Mouse (Mus musculus) forebrain, postnatal 0 days (tissue): Measurements from ENCODE around the gene Erbin. TPM values are rescaled to one million over a fixed set of nuclear protein-coding genes. Genes with fewer than 3 reads are reported as not detected.

Experiments
- ATAC-seq: fragments of 200-750 bp; cut with Nextera tagmentation; 2 replicates; pipeline ENCODE4 v1.8.0; 2017; ENCODE audit warnings: mild to moderate bottlenecking, moderate library complexity
- DNase-seq: peaks from one replicate; pipeline ENCODE4 v3.0.0-alpha.2; 2015
- H3K27ac ChIP-seq: fragments of 300-500 bp; sonication (generic); 2 replicates; pipeline ENCODE4 v1.5.1; 2014; ENCODE audit warnings: low read depth, mild to moderate bottlenecking, antibody characterized with exemption, low read length, moderate library complexity, mixed read lengths
- H3K27me3 ChIP-seq: fragments of 300-500 bp; sonication (generic); 2 replicates; pipeline ENCODE4 v1.6.1; 2014; ENCODE audit warnings: mild to moderate bottlenecking, low read length, mixed read lengths; ENCODE audit not compliant: insufficient read depth
- H3K36me3 ChIP-seq: fragments of 300-500 bp; sonication (generic); 2 replicates; pipeline ENCODE4 v1.6.1; 2014; ENCODE audit warnings: mild to moderate bottlenecking, moderate library complexity; ENCODE audit not compliant: insufficient read depth
- H3K4me1 ChIP-seq: fragments of 300-500 bp; sonication (generic); 2 replicates; pipeline ENCODE4 v1.6.1; 2014; ENCODE audit warnings: antibody characterized with exemption; ENCODE audit not compliant: insufficient read depth
- H3K4me2 ChIP-seq: fragments of 300-500 bp; sonication (generic); 2 replicates; pipeline ENCODE4 v1.6.1; 2014; ENCODE audit warnings: low read depth, mild to moderate bottlenecking, moderate library complexity
- H3K4me3 ChIP-seq: fragments of 300-500 bp; sonication (generic); 2 replicates; pipeline ENCODE4 v1.5.1; 2014; ENCODE audit warnings: low read depth, low read length, mixed read lengths
- H3K9ac ChIP-seq: fragments of 300-500 bp; sonication (generic); 2 replicates; pipeline ENCODE4 v1.6.1; 2014; ENCODE audit warnings: mild to moderate bottlenecking
- H3K9me3 ChIP-seq: fragments of 300-500 bp; sonication (generic); 2 replicates; pipeline ENCODE4 v1.6.1; 2016; ENCODE audit warnings: low read length
- CTCF ChIP-seq: sonication (generic); IDR thresholded peaks from 2 replicates; pipeline ENCODE4 v1.5.1; 2016; ENCODE audit warnings: antibody characterized with exemption, control low read depth, low read depth
- WGBS: fragments of 180-500 bp; shearing (Covaris S2); extraction: QIAGEN DNeasy Blood & Tissue Kit; methylation state at CpG from one replicate; pipeline ENCODE4 v1.1.7; 2014; 5-methylcytosine and 5-hydroxymethylcytosine counted together
- polyA plus RNA-seq: library from polyadenylated mRNA; unstranded; fragments of >200 nt; fragmentation: Nextera tagmentation; extraction: Ambion mirVana; gene quantifications from 2 replicates; pipeline ENCODE4 v1.2.1, GENCODE M21; 2015
- total RNA-seq: library from RNA; depleted of rRNA; stranded (reverse); fragments of >200 nt; gene quantifications from 2 replicates; pipeline ENCODE4 v1.2.3, GENCODE M21; 2014

The Erbin gene
- total and polyA plus RNA-seq, 2 experiments from 2014 or later, result 6.0 to 51.3 TPM

GRCm38 (mm10) chr13:103817935-103818334, 102.4 kb downstream of the Erbin start:
- no peak overlapping the region for H3K4me2 ChIP-seq
- no peaks in the 10 kb centered on the region for H3K9me3 ChIP-seq
- no peaks in the 10 kb centered on the region for H3K27me3 ChIP-seq
- peaks cover 11% of the 10 kb centered on the region for H3K36me3 ChIP-seq
- no peak overlapping the region for H3K9ac ChIP-seq
- DNase-seq (no peak), ATAC-seq (no peak)
- WGBS, result 93% methylated on average over 3 of the region's 3 CpGs
- H3K4me1 ChIP-seq, result no peaks in the 10 kb centered on the region
- no peak overlapping the region for H3K4me3 ChIP-seq
- TF ChIP-seq CTCF, result no peak
- no peak overlapping the region for H3K27ac ChIP-seq

- Histone ChIP-seq H3K27me3 (no peaks in the 10 kb centered on the region), H3K27ac (no peak overlapping the region), H3K4me1 (peaks cover 6% of the 10 kb centered on the region; the same call in 1 of the 2 replicates), H3K4me3 (no peak overlapping the region), H3K36me3 (no peaks in the 10 kb centered on the region), H3K9me3 (no peaks in the 10 kb centered on the region), H3K4me2 (no peak overlapping the region), H3K9ac (no peak overlapping the region)
- 90% methylated on average over 5 of the region's 5 CpGs for WGBS
- ATAC-seq, result no peak
- no peak for DNase-seq
- TF ChIP-seq CTCF, result no peak
Observed at GRCm38 (mm10) chr13:103807464-103807863, 112.8 kb downstream of the Erbin start.

DNA sequence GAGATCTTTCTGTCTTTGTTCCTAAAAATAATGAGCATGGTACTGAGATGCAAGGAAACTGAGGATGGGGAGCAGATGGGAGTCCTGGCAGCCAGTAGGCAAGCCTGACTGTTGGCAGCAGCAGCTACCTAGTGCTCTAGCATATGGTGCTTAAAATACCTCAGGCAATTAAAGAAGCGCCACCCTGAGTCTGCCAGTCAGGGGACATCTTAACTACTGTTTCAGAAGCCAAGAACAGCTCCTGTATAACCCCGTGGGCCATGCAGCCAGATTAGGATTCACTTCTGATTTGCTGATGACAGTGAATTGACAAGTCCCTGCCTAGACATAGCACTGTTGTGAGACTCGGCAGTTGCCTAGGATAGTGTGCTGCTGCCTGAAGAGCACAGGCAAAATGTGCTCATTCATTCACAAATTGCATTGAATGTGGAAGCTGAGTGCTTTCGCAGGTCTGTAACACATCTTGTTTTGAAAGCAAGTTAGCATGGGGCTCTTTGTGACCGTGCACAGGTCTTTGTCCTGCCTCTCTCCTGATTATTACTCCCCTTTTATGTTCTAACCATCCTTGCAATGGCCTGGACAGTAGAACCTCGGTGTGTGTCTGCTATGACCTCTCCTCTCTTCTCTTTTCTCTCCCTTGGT, 114.0 kb downstream of the Erbin start:
- Histone ChIP-seq H3K27me3 (no peaks in the 10 kb centered on the region), H3K9me3 (no peaks in the 10 kb centered on the region), H3K4me2 (0 out of 2 replicates have a peak overlapping the region, but pooled peaks have one; percentile 13), H3K27ac (peak overlapping the region; percentile 40; the same call in 1 of the 2 replicates), H3K36me3 (no peaks in the 10 kb centered on the region), H3K9ac (no peak overlapping the region), H3K4me3 (no peak overlapping the region), H3K4me1 (peaks cover 6% of the 10 kb centered on the region; the same call in 1 of the 2 replicates)
- ATAC-seq, result peak; percentile 95
- 5% methylated on average over 6 of the region's 6 CpGs for WGBS
- TF ChIP-seq CTCF, result no peak
- peak; percentile 86 for DNase-seq

GRCm38 (mm10) chr13:103803721-103804120, 116.6 kb downstream of the Erbin start:
- Histone ChIP-seq H3K4me1 (peaks cover 6% of the 10 kb centered on the region; the same call in 1 of the 2 replicates), H3K4me2 (no peak overlapping the region), H3K27ac (no peak overlapping the region), H3K9ac (no peak overlapping the region), H3K36me3 (no peaks in the 10 kb centered on the region), H3K27me3 (no peaks in the 10 kb centered on the region), H3K4me3 (no peak overlapping the region), H3K9me3 (no peaks in the 10 kb centered on the region)
- no peak for ATAC-seq
- 53% methylated on average over 5 of the region's 5 CpGs for WGBS
- no peak for TF ChIP-seq CTCF
- peak; percentile 32 for DNase-seq

- 97% methylated on average over 1 of the region's 1 CpGs for WGBS
- Histone ChIP-seq H3K4me3 (no peak overlapping the region), H3K9ac (no peak overlapping the region), H3K4me2 (no peak overlapping the region), H3K27ac (no peak overlapping the region), H3K27me3 (no peaks in the 10 kb centered on the region), H3K4me1 (no peaks in the 10 kb centered on the region), H3K9me3 (no peaks in the 10 kb centered on the region), H3K36me3 (no peaks in the 10 kb centered on the region)
- 0 out of 2 replicates have a peak, but pooled peaks have one; percentile 2 for TF ChIP-seq CTCF
- DNase-seq (no peak), ATAC-seq (no peak)
Observed at GRCm38 (mm10) chr13:103801021-103801420, 119.3 kb downstream of the Erbin start.

GRCm38 (mm10) chr13:103794688-103795543, 125.4 kb downstream of the Erbin start:
- no peak overlapping the region for H3K27ac ChIP-seq
- no peak overlapping the region for H3K4me3 ChIP-seq

More at GRCm38 (mm10) chr13:103794688-103795543, 125.4 kb downstream of the Erbin start:
- DNase-seq (peak; percentile 39), ATAC-seq (peak; percentile 82)
- 44% methylated on average over 9 of the region's 9 CpGs for WGBS
- H3K27me3 ChIP-seq, result no peaks in the 10 kb centered on the region
- H3K9me3 ChIP-seq, result no peaks in the 10 kb centered on the region
- no peak overlapping the region for H3K4me2 ChIP-seq
- no peak for TF ChIP-seq CTCF
- no peaks in the 10 kb centered on the region for H3K4me1 ChIP-seq
- H3K36me3 ChIP-seq, result no peaks in the 10 kb centered on the region
- H3K9ac ChIP-seq, result no peak overlapping the region
